Mouse (Mus musculus): ENCODE measurements around the gene Atl1.

The Atl1 gene

GRCm38 (mm10) chr12:70015936-70016335 lies 123.5 kb downstream of the Atl1 start:
- DNase-seq (ENCODE audit: low spot score): no peak

Measured in layer of hippocampus, adult 9-10 months (tissue).